Mouse (Mus musculus): ENCODE results near the gene Tef. TPM values are rescaled to one million over a fixed set of nuclear protein-coding genes. Genes with fewer than 3 reads are reported as not detected.

The Tef gene
- polyA plus RNA-seq, 1 experiment from 2014 or later, result 38.6 TPM

GRCm38 (mm10) chr15:81761959-81762358, 40.3 kb upstream of the Tef start:
- TF ChIP-seq EP300 (IDR thresholded peaks at IDR 0.05) (no peak), CTCF (IDR thresholded peaks at IDR 0.05) (peak; percentile 26; the same call in 1 of the 2 replicates)
- Histone ChIP-seq H3K4me2 (replicated peaks; ENCODE audit: low read depth, low read length) (no peak overlapping the region), H3K27ac (ENCODE audit: low read length) (no peak overlapping the region), H3K9me3 (ENCODE audit: low read length) (no peaks in the 10 kb centered on the region), H3K27me3 (replicated peaks; ENCODE audit: insufficient read depth, low read length) (no peaks in the 10 kb centered on the region), H3K4me3 (ENCODE audit: low read depth, low read length) (no peak overlapping the region), H3K4me1 (ENCODE audit: insufficient read depth, low read depth, low read length) (no peaks in the 10 kb centered on the region; the same call in 1 of the 2 replicates), H3K9ac (replicated peaks; ENCODE audit: low read depth) (no peak overlapping the region), H3K36me3 (ENCODE audit: insufficient read depth, low read length) (no peaks in the 10 kb centered on the region)
- no peak for DNase-seq (ENCODE audit: low spot score)
- no peak for ATAC-seq
- WGBS, result 84% methylated on average over 3 of the region's 3 CpGs

GRCm38 (mm10) chr15:81764573-81764972, 37.6 kb upstream of the Tef start:
- no peaks in the 10 kb centered on the region; the same call in 1 of the 2 replicates for H3K4me1 ChIP-seq (ENCODE audit: insufficient read depth, low read depth, low read length)
- H3K4me2 ChIP-seq (replicated peaks; ENCODE audit: low read depth, low read length), result no peak overlapping the region
- H3K27ac ChIP-seq (ENCODE audit: low read length), result no peak overlapping the region
- H3K27me3 ChIP-seq (replicated peaks; ENCODE audit: insufficient read depth, low read length), result no peaks in the 10 kb centered on the region
- ATAC-seq, result no peak
- TF ChIP-seq EP300 (IDR thresholded peaks at IDR 0.05) (no peak), CTCF (IDR thresholded peaks at IDR 0.05) (no peak)
- no peak overlapping the region for H3K9ac ChIP-seq (replicated peaks; ENCODE audit: low read depth)
- DNase-seq (ENCODE audit: low spot score), result no peak
- 88% methylated on average over 6 of the region's 6 CpGs for WGBS
- H3K36me3 ChIP-seq (ENCODE audit: insufficient read depth, low read length), result no peaks in the 10 kb centered on the region
- no peak overlapping the region for H3K4me3 ChIP-seq (ENCODE audit: low read depth, low read length)
- no peaks in the 10 kb centered on the region for H3K9me3 ChIP-seq (ENCODE audit: low read length)

GRCm38 (mm10) chr15:81765651-81766050, 36.6 kb upstream of the Tef start:
- WGBS, result 67% methylated on average over 9 of the region's 9 CpGs
- ATAC-seq, result no peak
- TF ChIP-seq EP300 (IDR thresholded peaks at IDR 0.05) (no peak), CTCF (IDR thresholded peaks at IDR 0.05) (no peak)

GRCm38 (mm10) chr15:81766439-81766838, 35.8 kb upstream of the Tef start:
- Histone ChIP-seq H3K27me3 (replicated peaks; ENCODE audit: insufficient read depth, low read length) (no peaks in the 10 kb centered on the region), H3K36me3 (ENCODE audit: insufficient read depth, low read length) (peaks cover 6% of the 10 kb centered on the region; the same call in 1 of the 2 replicates), H3K4me3 (ENCODE audit: low read depth, low read length) (no peak overlapping the region), H3K9me3 (ENCODE audit: low read length) (no peaks in the 10 kb centered on the region), H3K4me1 (ENCODE audit: insufficient read depth, low read depth, low read length) (no peaks in the 10 kb centered on the region), H3K27ac (ENCODE audit: low read length) (no peak overlapping the region), H3K9ac (replicated peaks; ENCODE audit: low read depth) (no peak overlapping the region), H3K4me2 (replicated peaks; ENCODE audit: low read depth, low read length) (no peak overlapping the region)
- DNase-seq (ENCODE audit: low spot score) (no peak), ATAC-seq (no peak)
- WGBS, result 83% methylated on average over 5 of the region's 5 CpGs
- TF ChIP-seq CTCF (IDR thresholded peaks at IDR 0.05) (no peak), EP300 (IDR thresholded peaks at IDR 0.05) (no peak)

More at GRCm38 (mm10) chr15:81765651-81766050, 36.6 kb upstream of the Tef start:
- H3K4me1 ChIP-seq (ENCODE audit: insufficient read depth, low read depth, low read length), result no peaks in the 10 kb centered on the region
- H3K27ac ChIP-seq (ENCODE audit: low read length), result no peak overlapping the region
- H3K4me3 ChIP-seq (ENCODE audit: low read depth, low read length), result no peak overlapping the region
- DNase-seq (ENCODE audit: low spot score), result no peak
- no peaks in the 10 kb centered on the region for H3K27me3 ChIP-seq (replicated peaks; ENCODE audit: insufficient read depth, low read length)
- no peak overlapping the region for H3K9ac ChIP-seq (replicated peaks; ENCODE audit: low read depth)
- no peak overlapping the region for H3K4me2 ChIP-seq (replicated peaks; ENCODE audit: low read depth, low read length)
- no peaks in the 10 kb centered on the region for H3K9me3 ChIP-seq (ENCODE audit: low read length)
- H3K36me3 ChIP-seq (ENCODE audit: insufficient read depth, low read length), result peaks cover 6% of the 10 kb centered on the region; the same call in 1 of the 2 replicates

GRCm38 (mm10) chr15:81769037-81769436, 33.2 kb upstream of the Tef start:
- TF ChIP-seq EP300 (IDR thresholded peaks at IDR 0.05), result no peak
- TF ChIP-seq CTCF (IDR thresholded peaks at IDR 0.05), result no peak
- peak; percentile 56; the same call in 1 of the 2 replicates for ATAC-seq
- Histone ChIP-seq H3K4me1 (ENCODE audit: insufficient read depth, low read depth, low read length) (no peaks in the 10 kb centered on the region), H3K27ac (ENCODE audit: low read length) (no peak overlapping the region), H3K9ac (replicated peaks; ENCODE audit: low read depth) (no peak overlapping the region), H3K4me2 (replicated peaks; ENCODE audit: low read depth, low read length) (no peak overlapping the region), H3K36me3 (ENCODE audit: insufficient read depth, low read length) (peaks cover 23% of the 10 kb centered on the region; the same call in 1 of the 2 replicates), H3K9me3 (ENCODE audit: low read length) (no peaks in the 10 kb centered on the region), H3K4me3 (ENCODE audit: low read depth, low read length) (no peak overlapping the region), H3K27me3 (replicated peaks; ENCODE audit: insufficient read depth, low read length) (no peaks in the 10 kb centered on the region)
- WGBS, result 58% methylated on average over 13 of the region's 13 CpGs
- DNase-seq (ENCODE audit: low spot score), result no peak

- H3K9me3 ChIP-seq (ENCODE audit: low read length), result no peaks in the 10 kb centered on the region
- H3K27me3 ChIP-seq (replicated peaks; ENCODE audit: insufficient read depth, low read length), result no peaks in the 10 kb centered on the region
- peaks cover 31% of the 10 kb centered on the region; the same call in 1 of the 2 replicates for H3K36me3 ChIP-seq (ENCODE audit: insufficient read depth, low read length)
- DNase-seq (ENCODE audit: low spot score), result no peak
- H3K4me3 ChIP-seq (ENCODE audit: low read depth, low read length), result no peak overlapping the region
- H3K4me2 ChIP-seq (replicated peaks; ENCODE audit: low read depth, low read length), result no peak overlapping the region
- H3K4me1 ChIP-seq (ENCODE audit: insufficient read depth, low read depth, low read length), result no peaks in the 10 kb centered on the region
- TF ChIP-seq EP300 (IDR thresholded peaks at IDR 0.05) (no peak), CTCF (IDR thresholded peaks at IDR 0.05) (no peak)
- no peak overlapping the region for H3K27ac ChIP-seq (ENCODE audit: low read length)
- 84% methylated on average over 20 of the region's 20 CpGs for WGBS
- no peak for ATAC-seq
- H3K9ac ChIP-seq (replicated peaks; ENCODE audit: low read depth), result no peak overlapping the region
These were observed 29.6 kb upstream of the Tef start for GRCm38 (mm10) chr15:81772431-81773120.

Measured in lung, postnatal 0 days (tissue).